Mouse (Mus musculus): ENCODE results near the gene Tor1aip2.
A peak's percentile ranks its signal among the peaks of the same experiment; 100 is the strongest.
"Not testable (repeated sequence)": the region's sequence is repeated elsewhere in the genome, so short reads cannot be mapped to it uniquely, and the experiment has no call there.

The Tor1aip2 gene

GRCm38 (mm10) chr1:156035269-156035929, at the start of gene Tor1aip2:
Gene Tor1aip2 (plus strand): TSS chr1:156035403.
- DNase-seq (ENCODE audit: low read depth, low spot score) = peak; percentile 36

DNA sequence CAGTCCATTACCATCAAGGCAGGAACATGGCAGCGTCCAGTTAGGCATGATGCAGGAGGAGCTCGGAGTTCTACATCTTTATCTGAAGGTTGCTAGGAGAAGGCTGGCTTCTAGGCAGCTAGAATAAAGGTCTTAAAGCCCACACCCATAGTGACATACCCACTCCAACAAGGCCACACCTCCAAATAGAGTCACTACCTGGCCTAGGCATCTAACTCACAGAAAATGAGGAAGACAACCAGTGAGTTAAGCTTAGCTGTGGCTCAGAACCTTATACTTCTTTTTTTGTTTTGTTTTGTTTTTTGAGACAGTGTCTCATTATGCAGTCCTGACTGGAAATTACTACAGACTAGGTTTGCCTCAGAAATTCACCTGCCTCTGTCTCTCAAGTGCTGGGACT, 47.6 kb upstream of the Tor1aip2 start:
- DNase-seq (ENCODE audit: low read depth, low spot score) = no peak

GRCm38 (mm10) chr1:155989387-155989786, 45.8 kb upstream of the Tor1aip2 start:
- no peak for DNase-seq (ENCODE audit: low read depth, low spot score)

DNA sequence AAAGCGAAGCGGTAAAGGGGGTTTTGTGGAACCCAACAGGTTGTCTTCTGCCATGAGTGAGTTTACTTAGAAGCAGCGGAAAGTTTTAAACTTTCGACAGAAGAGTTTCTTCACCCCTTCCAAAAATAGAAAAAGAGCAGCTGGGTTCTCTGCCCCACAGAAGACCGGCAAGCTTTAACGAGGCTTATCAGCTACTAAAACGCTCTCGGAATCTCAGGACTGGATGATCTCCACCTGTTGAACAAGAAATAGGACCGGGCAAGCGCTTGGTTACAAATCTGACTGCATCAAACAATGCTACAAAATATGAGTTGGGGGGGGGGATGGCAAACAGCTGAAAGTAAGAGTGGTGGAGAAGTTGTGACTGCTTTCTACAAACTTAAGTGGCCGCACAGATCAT, 44.8 kb upstream of the Tor1aip2 start:
- DNase-seq (ENCODE audit: low read depth, low spot score) = no peak

GRCm38 (mm10) chr1:155994524-155994923, 40.7 kb upstream of the Tor1aip2 start:
- no peak for DNase-seq (ENCODE audit: low read depth, low spot score)

DNA sequence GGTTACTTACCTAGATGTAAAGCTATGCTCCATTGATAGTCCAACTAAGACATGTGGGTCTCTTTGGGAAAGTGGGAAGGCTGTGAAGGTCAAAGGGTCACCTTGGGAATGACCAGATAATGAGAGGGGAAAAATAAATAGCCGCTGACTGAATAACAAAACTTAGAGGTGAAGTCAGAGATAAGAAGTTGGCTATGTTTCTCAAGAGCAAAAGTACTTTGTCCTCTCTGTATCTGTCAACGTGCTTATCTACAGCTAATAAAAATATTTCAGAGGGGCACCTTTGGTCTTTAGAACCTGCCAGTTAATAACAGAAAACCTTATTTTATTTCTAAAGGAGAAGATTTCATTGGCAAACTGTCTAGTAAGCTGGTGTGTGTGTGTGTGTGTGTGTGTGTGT, 39.6 kb upstream of the Tor1aip2 start:
- no peak for DNase-seq (ENCODE audit: low read depth, low spot score)

GRCm38 (mm10) chr1:156002366-156002765, 32.8 kb upstream of the Tor1aip2 start:
- no peak for DNase-seq (ENCODE audit: low read depth, low spot score)

GRCm38 (mm10) chr1:156003201-156003935, 31.8 kb upstream of the Tor1aip2 start:
- no peak for DNase-seq (ENCODE audit: low read depth, low spot score)

GRCm38 (mm10) chr1:156005906-156006305, 29.3 kb upstream of the Tor1aip2 start:
- DNase-seq (ENCODE audit: low read depth, low spot score) = no peak

GRCm38 (mm10) chr1:156009003-156009402, 26.2 kb upstream of the Tor1aip2 start:
- no peak for DNase-seq (ENCODE audit: low read depth, low spot score)

GRCm38 (mm10) chr1:156019800-156020199, 15.4 kb upstream of the Tor1aip2 start:
- DNase-seq (ENCODE audit: low read depth, low spot score) = no peak

- DNase-seq (ENCODE audit: low read depth, low spot score) = no peak
Observed at GRCm38 (mm10) chr1:156020402-156020801, 14.8 kb upstream of the Tor1aip2 start.

GRCm38 (mm10) chr1:156024831-156025503, 10.2 kb upstream of the Tor1aip2 start:
- no peak for DNase-seq (ENCODE audit: low read depth, low spot score)

- no peak for DNase-seq (ENCODE audit: low read depth, low spot score)
Observed at GRCm38 (mm10) chr1:156027849-156028248, 7.4 kb upstream of the Tor1aip2 start.

DNA sequence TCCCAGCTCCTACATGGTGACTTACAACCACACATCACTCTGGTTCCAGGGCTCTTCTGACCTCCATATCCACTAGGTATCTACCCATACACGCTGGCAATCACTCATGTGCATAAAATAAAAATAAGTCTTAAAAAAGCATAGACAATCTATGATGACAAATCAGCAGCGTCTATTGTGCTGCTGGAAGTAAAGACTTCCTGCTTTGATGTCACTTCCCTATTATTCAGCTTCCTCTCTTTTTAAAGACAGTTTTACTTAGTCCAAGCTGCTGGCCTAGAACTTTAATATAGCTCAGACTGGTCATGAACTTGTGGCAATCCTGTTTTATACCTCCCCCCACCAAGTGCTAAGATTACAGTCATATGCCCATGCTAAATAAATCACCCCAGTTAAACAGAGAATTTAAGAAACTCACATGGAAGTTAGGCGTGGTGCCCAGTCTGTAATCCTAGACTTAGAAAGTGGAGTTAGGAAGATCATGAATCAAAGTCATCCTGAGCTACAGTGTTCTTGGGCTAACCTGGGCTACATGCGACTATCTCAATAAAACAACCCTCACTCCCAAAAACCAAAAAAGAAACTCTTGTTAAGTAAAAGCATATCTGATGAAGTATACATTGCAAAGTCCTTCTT, 6.7 kb upstream of the Tor1aip2 start:
- DNase-seq (ENCODE audit: low read depth, low spot score) = peak; percentile 61

DNA sequence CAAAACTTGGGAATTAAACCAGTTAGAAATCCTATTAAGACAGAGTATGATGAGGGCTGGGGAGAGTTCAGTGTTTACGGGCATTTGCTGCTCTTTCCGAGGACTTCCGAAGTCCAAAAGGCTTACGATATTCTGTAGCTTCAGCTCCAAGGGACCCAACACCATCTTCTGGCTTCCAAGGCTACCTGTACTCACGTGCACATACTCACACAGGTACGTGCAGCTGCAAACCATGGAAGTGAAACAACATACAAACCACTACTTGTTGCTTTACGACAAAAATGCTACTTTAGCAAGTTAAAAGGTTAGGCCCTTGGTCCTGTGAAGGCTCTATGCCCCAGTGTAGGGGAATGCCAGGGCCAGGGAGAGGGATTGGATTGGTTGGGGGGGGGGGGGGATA, 1.3 kb upstream of the Tor1aip2 start:
- no peak for DNase-seq (ENCODE audit: low read depth, low spot score)

DNA sequence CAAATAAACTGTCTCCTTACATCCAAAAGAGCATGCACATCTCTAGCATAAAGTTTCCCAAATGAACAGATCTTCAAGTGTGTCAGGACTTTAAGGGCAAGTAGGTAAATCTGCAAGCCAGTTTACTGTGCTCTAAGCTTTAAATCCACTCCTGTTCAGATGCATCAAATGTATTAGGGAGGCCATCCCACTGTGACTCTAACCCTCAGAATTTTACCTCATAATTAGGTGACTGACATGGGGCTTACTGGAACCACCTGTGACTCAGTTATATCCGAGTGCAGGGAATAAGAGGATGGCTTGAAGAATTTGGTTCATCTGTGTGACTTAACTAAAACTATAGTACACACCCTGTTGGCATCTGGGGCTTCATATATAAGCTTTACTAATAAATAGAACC, 542 bp upstream of the Tor1aip2 start:
- no peak for DNase-seq (ENCODE audit: low read depth, low spot score)

DNA sequence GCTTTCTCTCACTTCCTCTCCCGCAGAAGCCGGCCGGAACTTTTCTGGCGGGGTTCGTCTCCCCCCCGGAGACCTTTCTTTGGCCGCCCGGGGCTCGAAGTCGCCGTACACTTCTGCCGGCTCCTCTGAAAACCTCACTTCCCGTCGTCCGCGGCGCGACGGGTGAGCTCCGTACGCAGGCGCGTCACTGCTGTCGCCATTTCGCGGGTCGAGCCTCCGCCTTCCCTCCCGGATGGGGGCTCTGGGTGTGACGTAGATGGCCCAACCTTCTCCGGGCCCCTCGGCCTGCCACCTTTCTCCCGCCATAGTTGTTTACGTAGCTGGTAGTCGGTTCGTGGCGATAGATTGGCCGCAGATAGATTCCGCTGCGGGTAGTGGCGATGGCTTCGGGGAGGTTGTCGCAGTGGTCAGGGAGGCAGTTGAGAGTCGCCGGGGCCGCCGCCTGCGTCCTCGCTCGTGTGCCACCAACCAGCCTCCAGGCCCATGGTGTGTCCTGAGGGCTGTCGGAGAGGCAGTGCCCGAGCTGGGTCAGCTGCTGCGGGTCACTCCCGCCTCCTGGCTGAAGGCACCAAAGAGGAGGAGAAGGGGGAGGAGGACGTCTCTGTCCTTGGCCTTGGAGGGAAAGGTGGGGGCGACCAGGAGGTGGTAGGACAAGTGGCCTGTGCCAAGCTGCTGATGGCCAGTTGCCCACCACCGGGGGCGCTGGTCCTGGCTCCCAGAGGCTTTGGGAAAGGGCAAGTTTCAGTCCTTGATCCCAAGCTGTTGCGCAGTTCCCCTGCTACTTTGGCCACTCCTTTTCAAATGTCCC, 931 bp downstream of the Tor1aip2 start, which contains the start of gene Tor1aip1:
TSS of gene Tor1aip1 (minus strand) at position 551 of the 808 bp plus-strand sequence.
- peak; percentile 99 for DNase-seq (ENCODE audit: low read depth, low spot score)

- DNase-seq (ENCODE audit: low read depth, low spot score) = peak; percentile 61
Observed at GRCm38 (mm10) chr1:156037144-156037583, 2.0 kb downstream of the Tor1aip2 start.

GRCm38 (mm10) chr1:156039989-156040388, 4.8 kb downstream of the Tor1aip2 start:
- DNase-seq (ENCODE audit: low read depth, low spot score) = not testable (repeated sequence)

All from skeletal muscle tissue, adult 2 months (tissue).